Mouse (Mus musculus) v-Abl transformed pro-B cells (cell line): ENCODE results near the gene Cdc34.

Experiments used
- in situ Hi-C, 2 experiments: fragments of 400-800 bp; cut with MboI; formaldehyde crosslinking; loops; one replicate each; pipeline ENCODE4 v1.15.1; 2025; ENCODE audit not compliant: unreplicated experiment in 2 of 2

The Cdc34 gene

GRCm38 (mm10) chr10:79709307-79709706 lies 27.3 kb downstream of the Cdc34 start:
- in situ Hi-C loops = no loop called here

- in situ Hi-C loops = no loop called here
Observed at GRCm38 (mm10) chr10:79712029-79712428, 30.0 kb downstream of the Cdc34 start.

GRCm38 (mm10) chr10:79712499-79713126 lies 30.6 kb downstream of the Cdc34 start:
- in situ Hi-C loops = no loop called here

- in situ Hi-C loops = no loop called here
Observed at GRCm38 (mm10) chr10:79713163-79713562, 31.2 kb downstream of the Cdc34 start.

- in situ Hi-C loops = no loop called here
Observed at GRCm38 (mm10) chr10:79714996-79715395, 33.0 kb downstream of the Cdc34 start.

GRCm38 (mm10) chr10:79716254-79716987 lies 34.4 kb downstream of the Cdc34 start, which contains the start of gene Hcn2:
TSS of gene Hcn2 (plus strand) at chr10:79716634.
- in situ Hi-C loops = no loop called here

GRCm38 (mm10) chr10:79716988-79717355 lies 35.0 kb downstream of the Cdc34 start:
- in situ Hi-C loops = no loop called here

- in situ Hi-C loops = no loop called here
Observed at GRCm38 (mm10) chr10:79717640-79718357, 35.8 kb downstream of the Cdc34 start.

GRCm38 (mm10) chr10:79721089-79721488 lies 39.1 kb downstream of the Cdc34 start:
- in situ Hi-C loops = no loop called here

- in situ Hi-C loops = no loop called here
Observed at GRCm38 (mm10) chr10:79723047-79723446, 41.1 kb downstream of the Cdc34 start.

- in situ Hi-C loops = no loop called here
Observed at GRCm38 (mm10) chr10:79723692-79724091, 41.7 kb downstream of the Cdc34 start.

- in situ Hi-C loops = no loop called here
Observed at GRCm38 (mm10) chr10:79726090-79726489, 44.1 kb downstream of the Cdc34 start.

- in situ Hi-C loops = no loop called here
Observed at GRCm38 (mm10) chr10:79728323-79729249, 46.6 kb downstream of the Cdc34 start.

GRCm38 (mm10) chr10:79729357-79729965 lies 47.5 kb downstream of the Cdc34 start:
- in situ Hi-C loops = no loop called here

- in situ Hi-C loops = loop anchor here in 1 of 2 experiments (5.0 kb wide), 1 partner anchor 85 kb away; no protein-coding TSS in a partner anchor
Observed at GRCm38 (mm10) chr10:79732500-79732899, 50.5 kb downstream of the Cdc34 start.

GRCm38 (mm10) chr10:79733847-79734246 lies 51.9 kb downstream of the Cdc34 start:
- in situ Hi-C loops = loop anchor here in 1 of 2 experiments (5.0 kb wide), 1 partner anchor 83 kb away; no protein-coding TSS in a partner anchor

- in situ Hi-C loops = no loop called here
Observed at GRCm38 (mm10) chr10:79735361-79735760, 53.4 kb downstream of the Cdc34 start.

GRCm38 (mm10) chr10:79736706-79737105 lies 54.7 kb downstream of the Cdc34 start:
- in situ Hi-C loops = no loop called here
